Mouse (Mus musculus) hindbrain, embryonic 14.5 days (tissue): ENCODE results near the gene Wnt7b. TPM values are rescaled to one million over a fixed set of nuclear protein-coding genes. Genes with fewer than 3 reads are reported as not detected.

Source experiments
- ATAC-seq: fragments of 200-750 bp; cut with Nextera tagmentation; 2 replicates; pipeline ENCODE4 v1.8.0; 2017; ENCODE audit warnings: moderate number of reproducible peaks, mild to moderate bottlenecking, moderate TSS enrichment, moderate library complexity; ENCODE audit not compliant: low FRiP score
- DNase-seq: peaks from one replicate; pipeline ENCODE4 v3.0.0-alpha.2; 2015; ENCODE audit warnings: low spot score
- H3K27ac ChIP-seq: fragments of 300-500 bp; sonication (generic); 2 replicates; pipeline ENCODE4 v1.5.1; 2014; ENCODE audit warnings: mild to moderate bottlenecking, moderate library complexity
- H3K27me3 ChIP-seq: fragments of 300-500 bp; sonication (generic); 2 replicates; pipeline ENCODE4 v1.6.1; 2014; ENCODE audit warnings: mild to moderate bottlenecking, low read length, mixed read lengths; ENCODE audit not compliant: control insufficient read depth, insufficient read depth
- H3K36me3 ChIP-seq: fragments of 300-500 bp; sonication (generic); replicated peaks from 2 replicates; pipeline ENCODE4 v1.6.1; 2014; ENCODE audit not compliant: control insufficient read depth, insufficient read depth
- H3K4me1 ChIP-seq: fragments of 300-500 bp; sonication (generic); replicated peaks from 2 replicates; pipeline ENCODE4 v1.6.1; 2014; ENCODE audit warnings: antibody characterized with exemption, low read length, mixed read lengths; ENCODE audit not compliant: control insufficient read depth, insufficient read depth
- H3K4me2 ChIP-seq: fragments of 300-500 bp; sonication (generic); replicated peaks from 2 replicates; pipeline ENCODE4 v1.6.1; 2014; ENCODE audit warnings: mild to moderate bottlenecking, moderate library complexity
- H3K4me3 ChIP-seq: fragments of 300-500 bp; sonication (generic); replicated peaks from 2 replicates; pipeline ENCODE4 v1.5.1; 2014; ENCODE audit warnings: mild to moderate bottlenecking, low read length
- H3K9ac ChIP-seq: fragments of 300-500 bp; sonication (generic); 2 replicates; pipeline ENCODE4 v1.6.1; 2014
- H3K9me3 ChIP-seq: fragments of 300-500 bp; sonication (generic); 2 replicates; pipeline ENCODE4 v1.6.1; 2016; ENCODE audit warnings: low read length; ENCODE audit not compliant: control insufficient read depth
- WGBS: fragments of 180-500 bp; shearing (Covaris S2); extraction: QIAGEN DNeasy Blood & Tissue Kit; methylation state at CpG from one replicate; pipeline ENCODE4 v1.1.7; 2014; 5-methylcytosine and 5-hydroxymethylcytosine counted together
- polyA plus RNA-seq: library from polyadenylated mRNA; unstranded; fragments of >200 nt; fragmentation: Nextera tagmentation; extraction: Ambion mirVana; gene quantifications from 2 replicates; pipeline ENCODE4 v1.2.1, GENCODE M21; 2014

Wnt7b gene
- polyA plus RNA-seq, 1 experiment from 2014 or later = 30.8 TPM

GRCm38 (mm10) chr15:85603422-85603821 is 21.1 kb upstream of the Wnt7b start:
- H3K4me3 ChIP-seq = no peak overlapping the region
- H3K4me2 ChIP-seq = no peak overlapping the region
- H3K27ac ChIP-seq = no peak overlapping the region
- H3K36me3 ChIP-seq = no peaks in the 10 kb centered on the region
- 48% methylated on average over 5 of the region's 5 CpGs for WGBS
- H3K4me1 ChIP-seq = no peaks in the 10 kb centered on the region
- no peaks in the 10 kb centered on the region for H3K9me3 ChIP-seq
- no peak overlapping the region for H3K9ac ChIP-seq
- ATAC-seq = no peak
- H3K27me3 ChIP-seq = no peaks in the 10 kb centered on the region
- DNase-seq = no peak

- Histone ChIP-seq H3K9me3 (no peaks in the 10 kb centered on the region), H3K9ac (no peak overlapping the region), H3K27me3 (no peaks in the 10 kb centered on the region), H3K36me3 (no peaks in the 10 kb centered on the region), H3K4me3 (no peak overlapping the region), H3K27ac (no peak overlapping the region), H3K4me2 (no peak overlapping the region), H3K4me1 (no peaks in the 10 kb centered on the region)
- WGBS = 77% methylated on average over 6 of the region's 6 CpGs
- DNase-seq (no peak), ATAC-seq (no peak)
Observed at GRCm38 (mm10) chr15:85602733-85603132, 20.5 kb upstream of the Wnt7b start.

GRCm38 (mm10) chr15:85602021-85602420 is 19.7 kb upstream of the Wnt7b start:
- no peak overlapping the region for H3K4me2 ChIP-seq
- H3K27me3 ChIP-seq = no peaks in the 10 kb centered on the region
- no peak overlapping the region for H3K27ac ChIP-seq
- no peak for DNase-seq
- H3K9ac ChIP-seq = no peak overlapping the region
- 90% methylated on average over 5 of the region's 5 CpGs for WGBS
- no peak overlapping the region for H3K4me3 ChIP-seq
- H3K36me3 ChIP-seq = no peaks in the 10 kb centered on the region
- no peaks in the 10 kb centered on the region for H3K4me1 ChIP-seq
- H3K9me3 ChIP-seq = no peaks in the 10 kb centered on the region
- no peak for ATAC-seq

- Histone ChIP-seq H3K27ac (no peak overlapping the region), H3K4me3 (no peak overlapping the region), H3K27me3 (no peaks in the 10 kb centered on the region), H3K4me2 (no peak overlapping the region), H3K9ac (no peak overlapping the region), H3K9me3 (no peaks in the 10 kb centered on the region), H3K4me1 (no peaks in the 10 kb centered on the region), H3K36me3 (no peaks in the 10 kb centered on the region)
- 80% methylated on average over 4 of the region's 4 CpGs for WGBS
- ATAC-seq (no peak), DNase-seq (no peak)
Observed at GRCm38 (mm10) chr15:85601202-85601601, 18.9 kb upstream of the Wnt7b start.

- Histone ChIP-seq H3K9ac (no peak overlapping the region), H3K27ac (no peak overlapping the region), H3K4me2 (no peak overlapping the region), H3K9me3 (no peaks in the 10 kb centered on the region), H3K36me3 (no peaks in the 10 kb centered on the region), H3K4me1 (no peaks in the 10 kb centered on the region), H3K4me3 (no peak overlapping the region), H3K27me3 (no peaks in the 10 kb centered on the region)
- ATAC-seq (no peak), DNase-seq (no peak)
- 62% methylated on average over 7 of the region's 7 CpGs for WGBS
Observed at GRCm38 (mm10) chr15:85600696-85601094, 18.4 kb upstream of the Wnt7b start.

DNA sequence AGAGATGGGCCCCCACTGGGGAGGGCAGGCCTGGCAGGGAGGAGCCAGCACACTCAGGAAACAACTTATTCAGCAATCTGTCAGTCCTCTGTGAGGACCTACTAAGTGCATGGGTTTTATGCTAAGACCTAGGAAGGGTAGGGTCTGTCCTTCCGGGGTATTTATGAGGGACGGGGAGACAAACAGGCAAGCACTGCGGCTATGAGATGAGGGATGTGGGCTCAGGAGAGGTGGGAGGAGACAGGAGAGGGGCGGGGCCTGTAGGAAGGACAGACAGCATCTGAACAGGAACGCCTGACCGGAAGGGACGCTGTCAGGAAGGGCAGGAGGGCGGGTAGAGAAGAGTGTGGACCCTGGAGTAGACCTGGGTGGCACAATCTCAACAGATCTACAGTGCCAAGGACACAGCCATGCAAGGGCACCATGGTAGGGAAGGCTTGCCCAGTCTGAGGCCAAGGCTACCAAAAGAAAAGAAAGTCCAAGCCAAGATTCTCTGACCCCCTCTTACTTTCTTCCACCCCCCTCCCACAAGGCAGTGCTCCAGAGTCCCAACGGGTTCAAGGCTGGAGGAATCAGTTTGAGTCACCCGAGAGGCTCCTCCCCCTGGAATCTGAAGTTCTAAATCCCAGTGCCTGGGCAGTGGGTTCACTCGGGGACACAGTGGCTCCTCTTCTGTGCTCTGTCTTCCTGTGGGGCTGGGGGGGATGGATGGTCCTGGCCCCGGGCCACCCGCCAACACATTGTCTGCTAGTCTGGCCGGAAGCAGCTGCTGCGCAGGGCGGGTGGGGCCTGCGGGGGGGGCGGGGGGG is 17.8 kb upstream of the Wnt7b start:
- ATAC-seq (no peak; the same call in 1 of the 2 replicates), DNase-seq (no peak)
- no peak overlapping the region for H3K4me3 ChIP-seq
- H3K4me2 ChIP-seq = no peak overlapping the region
- no peaks in the 10 kb centered on the region for H3K4me1 ChIP-seq
- 22% methylated on average over 18 of the region's 18 CpGs for WGBS
- H3K36me3 ChIP-seq = no peaks in the 10 kb centered on the region
- H3K9ac ChIP-seq = no peak overlapping the region
- no peaks in the 10 kb centered on the region for H3K27me3 ChIP-seq
- H3K9me3 ChIP-seq = no peaks in the 10 kb centered on the region
- no peak overlapping the region for H3K27ac ChIP-seq

GRCm38 (mm10) chr15:85598984-85599886 is 17.0 kb upstream of the Wnt7b start:
- no peak overlapping the region for H3K9ac ChIP-seq
- H3K36me3 ChIP-seq = no peaks in the 10 kb centered on the region
- no peaks in the 10 kb centered on the region for H3K9me3 ChIP-seq
- DNase-seq (peak; percentile 81), ATAC-seq (no peak)
- no peak overlapping the region for H3K4me3 ChIP-seq
- 55% methylated on average over 17 of the region's 17 CpGs for WGBS
- no peaks in the 10 kb centered on the region for H3K4me1 ChIP-seq
- H3K27ac ChIP-seq = no peak overlapping the region
- H3K4me2 ChIP-seq = no peak overlapping the region
- H3K27me3 ChIP-seq = no peaks in the 10 kb centered on the region

DNA sequence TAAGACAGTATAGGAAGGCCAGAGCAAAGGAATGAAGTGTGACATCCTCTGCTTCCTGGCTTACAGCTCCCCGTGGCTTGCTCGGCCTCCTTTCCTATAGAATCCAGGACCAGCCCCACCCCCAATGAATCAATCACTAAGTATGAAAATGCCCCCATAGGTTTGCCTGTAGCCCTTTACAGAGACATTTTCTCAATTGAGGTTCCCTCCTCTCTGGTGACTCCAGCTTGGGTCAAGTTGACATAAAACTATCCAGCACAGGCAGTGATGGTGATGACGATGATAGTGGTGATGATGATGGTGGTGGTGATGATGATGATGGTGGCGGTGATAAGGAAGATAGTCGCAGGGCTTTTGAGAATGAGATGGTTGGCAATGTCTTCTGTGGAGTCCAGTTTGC is 16.2 kb upstream of the Wnt7b start:
- Histone ChIP-seq H3K27ac (no peak overlapping the region), H3K9ac (no peak overlapping the region), H3K4me1 (no peaks in the 10 kb centered on the region), H3K27me3 (no peaks in the 10 kb centered on the region), H3K4me3 (no peak overlapping the region), H3K9me3 (no peaks in the 10 kb centered on the region), H3K36me3 (no peaks in the 10 kb centered on the region), H3K4me2 (no peak overlapping the region)
- no peak for ATAC-seq
- WGBS = 70% methylated on average over 5 of the region's 5 CpGs
- DNase-seq = no peak

GRCm38 (mm10) chr15:85597403-85597802 is 15.1 kb upstream of the Wnt7b start:
- Histone ChIP-seq H3K9me3 (no peaks in the 10 kb centered on the region), H3K36me3 (no peaks in the 10 kb centered on the region), H3K27ac (no peak overlapping the region), H3K4me1 (no peaks in the 10 kb centered on the region), H3K9ac (no peak overlapping the region), H3K4me2 (no peak overlapping the region), H3K4me3 (no peak overlapping the region), H3K27me3 (no peaks in the 10 kb centered on the region)
- no peak for DNase-seq
- ATAC-seq = no peak
- 59% methylated on average over 3 of the region's 3 CpGs for WGBS
